Mouse (Mus musculus) liver, adult 10 weeks (tissue): Measurements from ENCODE around the gene A030014E15Rik. TPM values are rescaled to one million over a fixed set of nuclear protein-coding genes. Genes with fewer than 3 reads are reported as not detected.

Experiments used
- polyA plus RNA-seq: library from polyadenylated mRNA; stranded (reverse); fragments of 350-450 nt; fragmentation: Illumina TruSeq; extraction: RNeasy Lipid Tissue Mini Kit (QIAGEN cat#74804); gene quantifications from one replicate; pipeline ENCODE4 v1.2.3, GENCODE M21; 2014; ENCODE audit warnings: low read depth, low replicate concordance

The A030014E15Rik gene
- polyA plus RNA-seq, result not detected

GRCm38 (mm10) chr1:82924650-82925049, at the start of gene A030014E15Rik:
Gene A030014E15Rik, plus strand, starts transcription at chr1:82924917.

DNA sequence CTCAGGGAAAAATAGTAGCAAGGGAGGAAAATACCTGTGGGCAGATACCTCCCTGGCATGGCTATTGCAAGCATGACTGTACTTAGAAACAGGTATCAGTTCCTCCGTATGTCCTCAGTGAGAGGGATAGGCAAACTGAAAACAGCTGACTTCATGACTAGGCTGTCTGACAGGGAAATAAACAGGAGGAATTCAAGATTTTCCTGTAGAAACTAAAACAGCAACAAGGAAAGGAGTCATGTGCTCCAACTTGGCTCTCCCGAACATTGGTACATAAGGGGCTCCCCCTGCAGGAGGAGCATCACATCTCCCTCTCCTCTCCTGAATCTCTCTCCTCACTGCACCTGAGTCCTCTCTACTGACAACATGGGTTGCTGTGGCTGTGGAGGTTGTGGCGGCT, 11.7 kb upstream of the A030014E15Rik start, which contains the start of gene A030005L19Rik:
Gene A030005L19Rik, plus strand, starts transcription at position 301 of the 400 bp plus-strand sequence.

GRCm38 (mm10) chr1:82931326-82931725, 6.6 kb downstream of the A030014E15Rik start, which contains the start of gene Gm6217:
Gene Gm6217, minus strand, starts transcription at chr1:82931399.

DNA sequence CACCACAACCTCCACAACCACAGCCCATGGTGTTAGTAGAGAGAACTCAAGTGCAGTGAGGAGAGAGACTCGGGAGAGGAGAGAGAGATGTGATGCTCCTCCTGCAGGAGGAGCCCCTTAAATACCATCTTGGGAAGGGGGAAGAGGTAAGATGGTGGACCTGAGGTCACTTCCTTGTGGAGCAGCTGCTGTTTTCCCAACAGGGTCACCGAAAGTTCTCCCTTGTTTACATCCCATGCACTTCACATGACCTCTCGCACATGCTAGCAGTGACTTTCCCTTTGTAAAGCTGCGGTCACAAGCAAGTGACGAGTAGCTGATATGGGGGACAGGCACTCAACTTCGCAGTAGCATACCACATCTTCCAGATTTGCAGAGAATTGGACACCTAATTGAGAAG, 18.6 kb downstream of the A030014E15Rik start, which contains the start of gene A030003K21Rik:
Gene A030003K21Rik, minus strand, starts transcription at position 94 of the 400 bp plus-strand sequence.

GRCm38 (mm10) chr1:82955913-82956312, 31.2 kb downstream of the A030014E15Rik start, which contains the start of gene Gm7544:
Gene Gm7544, minus strand, starts transcription at chr1:82956013.

DNA sequence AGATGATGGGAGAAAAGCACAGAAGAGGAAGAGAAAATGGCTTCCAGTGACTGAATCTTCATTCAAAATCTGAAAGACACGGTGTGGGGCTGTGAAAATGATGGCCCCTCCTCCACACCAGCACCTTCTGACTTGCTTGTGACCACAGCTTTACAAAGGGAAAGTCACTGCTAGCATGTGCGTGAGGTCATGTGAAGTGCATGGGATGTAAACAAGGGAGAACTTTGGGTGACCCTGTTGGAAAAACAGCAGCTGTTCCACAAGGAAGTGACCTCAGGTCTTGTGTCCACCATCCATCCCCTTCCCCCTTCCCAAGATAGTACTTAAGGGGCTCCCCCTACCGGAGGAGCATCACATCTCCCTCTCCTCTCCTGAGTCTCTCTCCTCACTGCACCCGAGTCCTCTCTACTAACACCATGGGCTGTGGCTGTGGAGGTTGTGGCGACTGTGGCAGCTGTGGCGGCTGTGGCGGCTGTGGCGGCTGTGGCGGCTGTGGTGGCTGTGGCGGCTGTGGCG, 35.2 kb downstream of the A030014E15Rik start, which contains the start of gene Gm47955:
Gene Gm47955, plus strand, starts transcription at position 417 of the 516 bp plus-strand sequence.

Other genes starting within 250 kb of the A030014E15Rik start
- gene Mff, start 200.0 kb upstream of the A030014E15Rik start, polyA plus RNA-seq, result 89.7 TPM
- not detected for gene Tm4sf20, start 156.5 kb upstream of the A030014E15Rik start, polyA plus RNA-seq
- not detected for gene Gm47791, start 153.7 kb upstream of the A030014E15Rik start, polyA plus RNA-seq
- gene Agfg1, start 85.4 kb upstream of the A030014E15Rik start, polyA plus RNA-seq, result 18.7 TPM
- gene A030005L19Rik, start 11.6 kb upstream of the A030014E15Rik start, polyA plus RNA-seq, result not detected
- not detected for gene Gm6217, start 6.5 kb downstream of the A030014E15Rik start, polyA plus RNA-seq
- not detected for gene A030003K21Rik, start 18.5 kb downstream of the A030014E15Rik start, polyA plus RNA-seq
- gene Gm7544, start 31.1 kb downstream of the A030014E15Rik start, polyA plus RNA-seq, result not detected
- not detected for gene Gm47955, start 35.4 kb downstream of the A030014E15Rik start, polyA plus RNA-seq
- not detected for gene Gm47959, start 75.6 kb downstream of the A030014E15Rik start, polyA plus RNA-seq
- gene Slc19a3, start 113.5 kb downstream of the A030014E15Rik start, polyA plus RNA-seq, result not detected
- gene Krtap28-10, start 117.6 kb downstream of the A030014E15Rik start, polyA plus RNA-seq, result not detected
- not detected for gene Gm47969, start 120.0 kb downstream of the A030014E15Rik start, polyA plus RNA-seq
- not detected for gene A030005K14Rik, start 134.5 kb downstream of the A030014E15Rik start, polyA plus RNA-seq
- gene Krtap28-13, start 136.0 kb downstream of the A030014E15Rik start, polyA plus RNA-seq, result not detected
- not detected for gene Ccl20, start 191.8 kb downstream of the A030014E15Rik start, polyA plus RNA-seq
- not detected for gene Daw1, start 234.8 kb downstream of the A030014E15Rik start, polyA plus RNA-seq